Mouse (Mus musculus) cerebellum, adult 11-12 months (tissue): ENCODE measurements around the gene Snx9.
A peak's percentile ranks its signal among the peaks of the same experiment; 100 is the strongest.

Source experiments
- DNase-seq: peaks from one replicate; pipeline ENCODE4 v3.0.0; 2022

Snx9 gene

DNA sequence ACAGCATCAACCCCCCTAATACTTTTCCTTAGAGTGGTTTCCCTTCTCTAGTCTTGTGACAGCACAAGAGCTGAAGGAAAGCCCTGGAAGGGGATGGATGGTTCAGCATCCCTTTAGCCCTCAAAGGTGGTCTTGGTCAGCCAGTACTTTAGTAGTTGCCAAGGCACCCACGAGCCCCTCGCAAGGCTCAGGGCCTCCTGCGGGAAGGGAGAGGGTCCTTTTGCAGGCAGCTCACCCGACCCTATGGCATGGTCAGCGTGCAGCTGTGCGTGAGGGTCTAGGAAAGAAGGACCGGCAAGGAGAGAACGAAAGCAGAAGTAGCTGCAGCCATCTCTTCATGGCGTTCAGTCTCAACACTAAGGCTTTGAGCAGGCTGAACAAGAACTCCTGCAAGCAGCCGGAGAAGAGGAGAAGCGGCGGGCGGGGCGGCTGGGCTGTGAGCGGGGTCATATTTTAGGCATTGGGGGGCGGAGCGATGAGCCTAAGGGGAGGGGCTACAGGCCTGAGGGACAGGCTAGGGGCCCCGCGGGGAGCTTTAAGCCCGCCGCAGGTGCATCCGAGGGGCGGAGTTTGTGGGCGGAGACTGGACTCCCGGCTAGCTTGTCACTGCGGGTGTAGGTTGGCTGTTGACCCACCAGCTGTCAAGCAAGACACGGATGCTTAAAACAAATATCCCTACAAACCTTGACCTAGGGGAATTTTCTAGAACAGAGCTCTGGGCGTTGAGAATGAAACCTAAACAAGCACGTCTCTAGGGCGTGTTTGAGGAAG lies 93.6 kb downstream of the Snx9 start:
- DNase-seq, result peak; percentile 74

DNA sequence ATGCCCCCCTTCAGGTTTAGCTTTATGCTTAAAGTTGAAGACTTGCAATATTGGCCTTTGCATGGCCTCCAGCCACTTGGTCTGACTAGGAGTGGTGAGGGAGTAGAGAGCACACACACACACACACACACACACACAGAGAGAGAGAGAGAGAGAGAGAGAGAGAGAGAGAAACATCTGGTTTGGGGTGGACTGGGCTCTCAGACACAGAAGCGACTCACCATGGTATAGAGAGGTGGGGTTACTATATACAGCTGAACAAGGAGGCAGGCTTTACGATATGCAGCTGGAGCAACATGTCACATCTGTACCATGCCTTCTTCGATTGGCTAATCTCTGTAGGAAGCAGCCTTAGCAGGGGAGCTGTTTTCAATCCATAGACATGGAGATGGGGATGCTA lies 94.6 kb downstream of the Snx9 start:
- no peak for DNase-seq

DNA sequence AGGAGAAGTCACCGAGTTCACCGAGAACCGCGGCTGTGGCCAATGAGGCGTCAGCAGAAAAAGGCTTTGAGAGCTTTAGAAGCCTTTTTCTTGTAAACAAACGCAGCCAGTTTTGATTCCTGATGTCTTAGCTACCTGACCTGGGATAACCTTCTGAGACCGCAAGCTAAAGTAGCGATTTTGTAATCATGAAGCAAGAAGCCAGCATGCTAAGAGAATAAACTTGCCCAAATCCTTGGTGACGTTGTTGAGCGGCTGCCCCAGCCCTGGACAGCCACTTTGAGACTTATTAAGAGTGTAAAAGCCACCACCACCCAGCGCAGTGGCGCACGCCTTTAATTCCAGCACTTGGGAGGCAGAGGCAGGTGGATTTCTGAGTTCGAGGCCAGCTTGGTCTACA lies 95.1 kb downstream of the Snx9 start:
- no peak for DNase-seq

DNA sequence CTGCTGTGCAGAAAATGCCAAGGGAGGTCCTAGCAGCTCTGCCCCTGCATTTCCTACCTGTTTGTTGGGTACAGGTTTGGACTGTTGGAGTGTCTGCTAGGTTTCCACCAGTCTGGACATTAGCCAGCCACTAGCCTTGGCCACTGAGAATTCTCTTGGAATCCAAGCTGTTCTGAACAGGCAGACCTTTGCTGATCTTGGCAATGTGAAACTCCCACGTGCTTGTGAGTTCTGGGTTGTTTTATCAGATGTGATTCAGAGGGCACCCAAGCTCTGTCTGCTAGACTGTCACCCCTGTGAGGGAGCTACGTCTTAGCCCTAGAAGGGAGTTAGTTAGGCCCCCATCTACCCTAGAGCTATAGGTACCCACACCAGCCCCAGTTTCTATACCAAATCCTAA lies 96.3 kb downstream of the Snx9 start:
- DNase-seq, result peak; percentile 64

DNA sequence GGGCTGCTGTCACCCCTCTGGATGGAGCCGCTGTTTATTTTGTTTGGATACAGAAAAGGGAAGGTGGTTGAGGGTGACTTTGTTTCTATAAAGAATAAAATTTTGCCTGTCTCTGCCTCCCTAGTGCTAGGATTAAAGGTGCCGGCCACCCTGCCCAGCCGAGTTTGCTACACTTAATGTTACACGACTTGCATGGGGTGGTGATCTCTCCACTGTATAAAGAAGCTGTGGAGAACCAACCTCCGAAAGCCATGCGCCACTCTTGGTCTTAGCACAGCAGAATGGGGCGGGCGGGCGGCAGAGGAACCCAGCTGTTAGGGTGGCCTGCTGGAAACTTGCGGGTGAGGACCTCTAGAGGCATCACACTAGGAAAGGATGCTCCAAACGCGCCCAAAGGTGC lies 98.7 kb downstream of the Snx9 start:
- DNase-seq, result no peak

DNA sequence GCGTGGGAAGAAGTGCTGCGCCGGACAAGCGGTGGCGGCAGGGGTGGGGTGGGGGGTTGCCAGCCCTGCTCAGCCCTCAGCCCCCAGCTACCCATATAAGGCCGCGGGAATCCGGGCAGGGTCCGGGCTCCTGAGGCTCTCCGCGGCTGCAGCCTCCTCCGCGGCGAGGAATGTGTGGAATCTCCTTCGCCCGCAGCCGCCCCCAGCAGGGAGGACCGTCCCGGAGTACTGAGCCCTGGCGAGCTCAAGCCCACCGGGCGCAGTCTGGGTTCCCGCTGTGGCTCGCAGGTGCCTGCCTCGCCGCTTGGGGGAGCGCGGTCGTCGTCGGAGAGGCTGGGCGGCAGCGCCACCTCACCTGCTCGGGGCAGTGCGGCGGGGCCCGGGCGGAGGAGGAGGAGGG lies 99.7 kb downstream of the Snx9 start:
- peak; percentile 69 for DNase-seq

DNA sequence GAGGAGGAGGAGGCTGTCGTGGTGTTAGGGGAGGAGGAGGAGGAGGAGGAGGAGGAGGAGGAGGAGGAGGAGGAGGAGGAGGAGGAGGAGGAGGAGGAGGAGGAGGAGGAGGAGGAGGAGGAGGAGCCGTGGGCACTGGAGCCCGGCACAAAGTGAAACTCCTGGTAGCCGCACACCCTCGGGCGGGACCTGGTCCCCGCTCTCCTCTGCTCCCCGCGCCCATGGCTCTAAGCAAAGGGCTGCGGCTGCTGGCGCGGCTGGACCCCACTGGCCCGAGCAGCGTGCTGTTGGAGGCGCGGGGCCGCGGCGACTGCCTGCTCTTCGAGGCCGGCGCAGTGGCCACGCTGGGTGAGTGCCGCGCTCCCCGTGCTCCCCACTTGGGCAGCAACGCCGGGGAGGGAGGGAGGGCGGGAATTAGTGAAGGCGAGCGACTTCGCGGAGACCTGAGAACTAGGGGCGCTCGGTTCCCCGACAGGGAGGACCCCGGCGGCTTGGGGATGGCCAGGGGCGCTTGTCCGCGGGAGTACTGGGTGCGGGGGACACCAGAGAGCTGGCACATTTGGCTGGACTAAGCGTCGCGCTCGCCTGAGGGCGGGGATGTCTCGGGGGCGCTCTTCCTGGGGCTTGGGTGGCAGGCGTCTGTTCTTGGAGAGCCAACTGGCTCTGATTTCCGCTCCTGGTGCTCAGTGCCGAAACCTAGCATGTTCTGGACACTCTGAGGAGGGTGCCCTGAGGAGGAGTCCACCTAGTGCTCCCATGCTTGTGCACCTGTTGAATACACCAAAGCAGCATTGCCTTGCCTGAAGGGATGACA lies 100.3 kb downstream of the Snx9 start, which contains the start of gene Synj2:
Gene Synj2, plus strand, starts transcription at position 51 of the 814 bp plus-strand sequence.
- DNase-seq, result peak; percentile 43

DNA sequence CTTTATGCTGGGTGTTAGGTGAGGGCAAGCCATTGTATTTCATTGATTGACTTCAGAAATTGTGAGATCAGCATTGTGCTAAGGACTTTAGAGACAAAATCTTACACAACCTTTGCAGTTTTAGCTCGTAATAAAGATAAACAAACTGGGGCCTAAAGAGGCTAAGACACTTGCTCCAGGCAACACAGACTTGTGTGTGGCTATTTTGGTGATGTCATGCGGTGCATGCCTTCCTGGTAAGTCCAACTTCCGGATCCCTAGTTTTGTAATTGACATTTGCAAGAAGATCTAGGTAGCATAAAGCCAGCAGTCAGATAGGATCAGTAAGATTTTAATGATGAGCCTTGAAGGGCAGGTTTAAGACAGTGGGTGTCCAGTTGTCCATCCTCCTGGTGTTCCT lies 101.0 kb downstream of the Snx9 start:
- DNase-seq, result no peak

DNA sequence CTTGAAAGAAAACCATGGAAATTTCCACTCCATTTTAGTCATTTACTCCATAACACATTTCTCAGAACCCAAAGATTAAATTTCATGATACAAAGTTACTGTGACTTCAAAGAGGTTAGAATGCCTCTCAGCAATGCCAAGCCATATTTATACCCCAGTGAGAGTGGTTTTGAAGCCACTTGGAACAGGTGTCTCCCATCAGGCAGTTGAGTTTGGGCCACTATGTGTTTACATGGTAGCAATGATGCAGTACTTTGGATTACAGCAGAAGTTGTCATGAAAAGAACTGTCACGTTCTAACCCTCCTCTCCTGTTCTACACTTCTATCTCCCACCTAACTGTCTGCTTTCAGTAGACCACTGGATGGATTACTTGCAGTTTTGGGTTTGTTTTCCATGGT lies 101.9 kb downstream of the Snx9 start:
- no peak for DNase-seq

DNA sequence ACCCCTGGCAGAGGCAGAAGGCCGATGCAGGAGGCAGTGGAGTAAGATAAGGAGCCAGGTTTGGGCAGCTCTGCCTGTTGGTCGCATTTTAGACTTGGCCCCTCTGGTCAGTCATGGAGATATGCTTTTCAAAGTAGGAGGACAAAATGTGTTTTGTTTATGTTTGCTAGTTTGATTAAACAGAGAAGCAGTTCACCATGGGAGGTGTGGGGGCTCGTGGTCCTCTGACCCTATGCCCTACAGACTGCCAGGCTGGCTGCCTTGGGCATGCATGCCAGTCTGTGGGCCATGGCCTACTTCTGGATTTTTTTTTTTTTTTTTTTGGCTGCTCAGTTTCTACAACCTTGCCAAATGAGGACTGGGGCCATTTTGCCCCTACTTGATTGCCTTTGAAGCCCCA lies 105.9 kb downstream of the Snx9 start:
- no peak for DNase-seq

DNA sequence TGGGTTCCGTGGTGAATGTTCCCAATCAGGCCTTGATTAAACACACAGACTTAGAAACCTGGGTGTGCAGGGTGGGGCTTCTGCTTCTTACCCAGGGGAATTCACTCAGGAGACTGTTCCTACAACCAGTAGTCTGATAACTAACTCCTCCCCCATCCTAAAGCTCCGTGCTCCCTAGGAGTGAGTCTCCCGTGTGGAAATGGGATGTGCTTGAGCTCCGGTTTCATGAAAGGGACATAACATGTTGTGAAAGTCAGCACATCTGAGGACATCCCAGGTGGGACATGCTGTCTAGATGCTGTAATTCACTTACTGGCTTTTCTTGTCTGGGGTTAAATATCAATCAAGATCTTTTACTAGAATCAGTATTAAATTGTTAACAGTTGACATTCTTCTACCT lies 111.3 kb downstream of the Snx9 start:
- DNase-seq, result no peak

DNA sequence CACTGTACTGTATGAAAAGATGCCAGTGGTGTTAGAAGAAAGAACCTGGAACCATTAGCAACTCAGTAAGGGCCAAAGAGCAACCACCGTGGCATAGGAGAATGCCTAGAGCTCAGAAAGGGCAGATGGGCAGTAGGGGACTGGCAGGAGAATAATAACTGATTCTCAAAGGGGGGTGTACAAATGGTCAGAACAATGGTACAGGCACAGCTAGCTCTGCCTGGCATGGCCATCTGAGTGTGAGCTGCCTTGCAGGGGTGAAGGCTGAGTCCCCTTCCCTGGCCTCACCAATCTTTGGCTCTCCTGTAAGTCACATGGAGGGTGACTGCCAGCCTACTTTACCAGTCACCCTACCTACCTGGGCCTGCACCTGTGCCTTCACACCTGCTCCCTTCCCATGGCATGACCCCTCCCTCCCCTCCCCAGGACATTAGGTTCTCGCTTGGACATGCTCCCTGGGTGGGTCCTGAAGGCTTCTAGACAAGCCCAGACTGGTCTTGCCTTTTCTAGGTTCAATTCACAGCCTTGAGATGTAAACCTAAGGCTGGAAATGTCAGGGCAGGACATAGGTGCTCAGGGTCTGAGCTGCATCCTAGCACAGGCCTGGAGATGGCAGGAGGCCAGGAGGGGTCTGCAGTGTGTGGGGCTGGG lies 115.3 kb downstream of the Snx9 start:
- no peak for DNase-seq

DNA sequence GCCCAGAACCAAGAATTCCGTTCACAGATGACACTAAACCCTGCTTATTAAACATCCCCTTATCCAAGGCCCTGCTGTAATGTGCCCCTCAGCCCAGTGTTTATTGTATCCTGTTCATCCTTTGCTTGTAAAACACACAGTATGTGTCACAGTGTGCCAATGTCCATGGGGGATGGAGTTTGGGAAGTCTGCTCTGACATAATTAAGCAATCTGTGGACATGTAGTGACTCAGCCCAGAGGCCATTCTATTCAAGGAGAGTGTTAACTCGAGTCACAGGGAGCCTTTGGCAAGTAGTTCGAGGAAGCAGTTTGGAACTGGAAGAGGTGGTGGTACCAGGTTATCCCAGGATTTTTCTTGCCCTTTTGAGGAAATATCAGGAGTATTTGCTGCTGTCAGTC lies 116.0 kb downstream of the Snx9 start:
- DNase-seq, result no peak

DNA sequence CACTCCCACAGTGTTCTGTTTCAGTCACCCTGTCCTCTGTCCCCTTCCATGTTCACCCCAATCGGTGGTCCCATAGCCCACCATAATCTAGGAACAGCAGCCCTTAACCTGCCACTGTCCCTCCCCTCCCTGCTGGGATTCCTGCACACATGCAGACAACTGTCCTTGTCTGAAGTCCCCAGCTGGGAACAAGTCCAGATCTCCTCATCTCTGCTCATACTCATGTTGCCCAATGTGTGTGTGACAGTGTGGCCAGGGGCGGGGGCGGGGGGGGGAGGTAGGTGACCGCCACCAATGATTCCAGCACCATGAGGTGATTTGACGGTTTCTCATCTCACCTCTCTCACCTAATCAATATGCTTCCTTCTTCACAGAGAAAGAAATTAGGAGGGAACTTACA lies 117.1 kb downstream of the Snx9 start:
- DNase-seq, result no peak

DNA sequence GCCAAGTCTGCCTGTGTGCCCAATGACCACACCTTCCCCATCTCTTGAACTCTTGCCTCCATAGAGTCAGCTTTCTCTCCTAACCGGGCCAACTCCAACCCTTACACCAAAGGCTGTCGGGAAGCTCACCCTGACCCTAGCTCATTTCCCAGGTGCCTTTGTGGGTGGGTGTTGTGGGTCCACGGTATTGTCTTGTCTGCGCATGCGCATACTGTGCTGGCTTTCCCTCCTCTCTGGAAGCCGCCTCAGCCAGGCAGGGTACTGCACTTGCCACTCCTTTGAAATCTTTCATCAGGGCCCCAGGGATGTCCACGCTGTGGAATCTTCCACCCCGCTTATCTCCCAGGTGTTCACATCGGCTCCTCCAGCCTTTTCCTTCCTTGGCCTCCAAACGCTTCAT lies 117.5 kb downstream of the Snx9 start:
- DNase-seq, result no peak

DNA sequence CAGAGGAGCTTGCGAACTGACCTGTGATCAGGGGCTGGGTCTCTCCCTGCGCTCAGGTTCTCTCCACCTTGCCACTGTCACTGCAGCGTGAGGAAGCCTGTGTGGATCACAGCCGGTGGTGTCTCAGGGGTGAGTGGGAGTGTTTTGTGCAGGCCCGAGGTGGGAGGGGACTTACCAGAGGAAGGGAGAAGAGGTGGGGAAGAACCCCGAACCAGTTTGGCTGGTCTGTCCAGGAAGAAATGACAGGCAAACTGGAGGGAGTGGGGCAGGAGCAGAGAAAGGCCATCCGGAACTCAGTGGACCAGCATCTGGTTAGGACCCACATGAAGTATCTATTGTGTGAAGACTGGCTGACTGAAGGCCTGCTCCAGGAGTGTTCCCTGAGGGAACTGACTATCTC lies 118.0 kb downstream of the Snx9 start:
- DNase-seq, result no peak

DNA sequence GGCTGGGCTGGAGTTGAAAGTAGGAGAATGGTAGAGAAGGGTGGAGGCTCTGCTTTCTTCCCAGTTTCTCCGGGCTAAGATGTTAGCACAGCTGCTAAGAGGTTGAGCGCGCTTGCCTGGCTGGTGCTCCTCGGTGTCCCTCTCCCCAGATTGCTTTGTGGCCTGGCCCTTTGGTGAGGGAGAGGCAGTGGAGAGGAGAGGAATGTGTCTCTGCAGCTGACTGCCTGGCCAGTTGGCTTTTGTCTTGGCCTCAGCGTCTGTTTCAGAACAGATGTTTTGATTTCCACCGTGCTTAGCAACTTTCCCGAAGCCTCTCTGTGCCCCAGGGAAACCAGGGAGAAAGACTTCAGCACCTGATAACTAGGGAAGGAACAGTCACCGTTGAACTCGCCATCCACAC lies 118.7 kb downstream of the Snx9 start:
- no peak for DNase-seq

DNA sequence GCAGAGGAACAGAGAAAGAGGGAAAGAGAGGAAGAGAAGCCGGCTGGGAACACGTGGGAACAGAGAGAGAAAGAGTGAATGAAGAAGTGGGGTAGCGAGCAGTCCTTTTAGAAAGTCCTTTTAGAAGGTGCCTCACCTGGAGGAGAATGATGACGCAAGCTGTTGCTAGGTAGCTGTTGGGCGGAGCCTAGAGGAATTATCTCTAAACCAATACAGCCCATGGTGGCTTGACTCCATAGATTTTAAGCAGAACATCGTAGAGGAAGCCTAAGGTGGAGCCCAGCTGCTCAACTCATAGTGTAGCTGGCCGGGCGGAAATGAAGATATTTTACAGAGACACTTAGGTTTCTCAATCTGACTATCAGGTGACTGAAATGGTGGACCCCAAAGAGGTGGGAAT lies 122.6 kb downstream of the Snx9 start:
- no peak for DNase-seq

DNA sequence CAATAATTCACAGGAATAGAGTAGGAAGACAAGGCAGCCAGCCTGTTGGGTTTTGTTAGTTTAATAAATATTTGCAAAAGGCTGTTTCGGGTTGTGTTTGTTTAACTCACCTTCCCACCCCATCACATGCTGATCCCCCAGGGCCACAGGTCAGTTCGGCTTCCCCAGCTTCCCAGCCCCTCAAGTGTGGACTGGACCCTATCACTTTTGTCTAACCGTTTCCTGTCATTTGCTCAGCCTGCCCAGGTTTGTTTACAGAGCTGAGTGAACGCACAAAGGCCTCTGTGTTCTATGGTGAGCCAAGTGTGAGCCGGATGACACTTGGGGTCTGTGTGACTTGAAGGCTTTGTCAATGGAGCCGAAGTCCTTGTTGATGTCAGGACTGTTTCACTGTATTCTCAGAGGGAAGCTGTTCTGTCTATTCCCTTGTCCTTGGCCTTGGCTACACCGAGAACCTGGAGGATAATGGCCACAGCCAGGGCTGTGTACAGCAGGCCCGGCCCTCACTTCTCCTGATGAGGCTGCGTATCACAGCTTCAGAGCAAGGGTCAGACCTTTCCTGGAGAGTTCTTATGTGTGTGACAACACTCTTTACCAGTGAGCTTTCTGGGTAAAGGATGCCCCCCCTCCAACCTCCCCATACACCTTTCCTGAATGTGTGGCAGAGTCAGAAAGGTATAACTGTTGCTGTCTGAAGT lies 124.1 kb downstream of the Snx9 start:
- no peak for DNase-seq

DNA sequence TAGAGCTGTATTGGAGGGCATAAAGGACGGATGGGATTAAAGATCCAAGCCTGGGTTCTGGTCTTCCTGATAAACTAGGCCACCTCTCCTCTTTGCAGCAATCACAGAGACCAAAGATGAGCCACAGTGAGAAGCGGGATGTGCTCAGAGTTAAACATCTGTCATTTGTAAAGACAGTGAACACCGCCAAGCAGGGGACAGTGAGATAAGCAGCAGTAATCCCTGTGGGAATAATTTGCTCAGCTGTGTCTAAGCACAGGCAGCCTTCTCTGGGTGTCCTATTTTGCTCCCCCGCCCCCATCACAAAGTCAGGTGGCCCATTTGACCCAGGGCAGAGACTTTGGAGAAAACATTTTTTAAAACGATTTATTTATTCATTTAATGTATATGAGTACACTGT lies 125.6 kb downstream of the Snx9 start:
- DNase-seq, result no peak

DNA sequence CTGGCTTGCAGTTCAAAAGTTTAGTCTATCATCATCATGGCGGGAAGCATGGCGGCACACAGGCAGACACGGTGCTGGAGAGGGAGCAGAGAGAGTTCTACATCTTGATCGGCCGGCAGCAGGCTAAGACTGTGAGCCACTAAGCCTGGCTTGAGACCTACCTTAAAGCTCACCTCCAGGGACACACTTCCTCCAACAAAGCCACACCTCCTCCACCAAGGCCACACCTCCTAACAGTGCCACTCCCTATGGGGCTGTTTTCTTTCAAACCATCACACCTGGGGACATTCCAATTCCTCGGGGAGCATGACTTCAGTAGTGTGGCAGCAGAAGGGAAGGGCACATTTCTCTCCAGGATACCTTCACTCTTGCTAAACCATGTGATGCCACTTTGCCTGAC lies 127.4 kb downstream of the Snx9 start:
- DNase-seq, result no peak

DNA sequence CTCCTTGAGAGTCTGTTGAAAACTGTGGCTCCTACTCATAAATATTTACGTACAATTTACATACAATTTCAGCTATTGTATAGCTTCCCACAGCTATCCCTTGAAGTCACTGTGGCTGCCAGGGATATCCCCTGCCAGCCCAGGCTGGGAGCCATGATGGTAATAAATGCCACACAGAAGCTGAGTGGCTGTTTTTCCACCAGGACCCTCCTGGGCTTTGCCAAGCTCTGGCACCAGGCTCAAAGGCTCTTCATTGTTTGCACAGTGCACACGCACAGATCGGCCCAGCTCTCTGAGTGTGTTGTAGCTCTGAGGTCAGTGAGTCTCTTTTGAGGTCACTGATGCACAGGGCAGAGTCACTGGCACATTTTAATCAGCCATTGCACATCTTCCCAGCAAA lies 128.1 kb downstream of the Snx9 start:
- no peak for DNase-seq

DNA sequence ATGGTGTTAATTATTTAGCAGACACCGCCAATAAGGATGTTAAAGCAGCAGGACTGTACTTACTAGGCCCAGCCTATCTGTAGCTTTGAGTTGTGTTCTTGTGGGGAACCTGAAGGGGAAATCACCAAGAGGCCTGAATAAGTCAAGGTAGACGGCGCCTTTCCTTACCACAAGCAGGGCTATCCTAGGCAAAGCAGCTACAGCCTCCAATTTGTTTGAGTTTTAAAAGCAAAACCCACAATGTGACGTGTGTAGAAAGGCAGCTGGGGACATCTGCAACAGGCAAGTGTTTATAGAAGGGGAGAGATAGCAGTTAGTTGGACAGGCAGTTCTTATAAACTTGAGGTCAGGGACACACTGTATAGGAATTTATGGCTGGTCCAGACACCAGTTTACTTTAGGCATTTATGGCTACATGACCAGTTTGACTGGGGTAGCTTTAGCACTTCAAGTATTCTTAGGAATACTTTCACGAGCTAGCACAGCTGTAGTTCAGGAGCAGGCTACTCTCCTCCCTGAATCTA lies 129.2 kb downstream of the Snx9 start:
- no peak for DNase-seq
